Mouse (Mus musculus) liver, embryonic 12.5 days (tissue): ENCODE measurements around the gene Pin1. TPM values are rescaled to one million over a fixed set of nuclear protein-coding genes. Genes with fewer than 3 reads are reported as not detected.
"Not testable (repeated sequence)": the region's sequence is repeated elsewhere in the genome, so short reads cannot be mapped to it uniquely, and the experiment has no call there.

Experiments used
- ATAC-seq: fragments of 200-750 bp; cut with Nextera tagmentation; 2 replicates; pipeline ENCODE4 v1.8.0; 2017; ENCODE audit warnings: moderate number of reproducible peaks, mild to moderate bottlenecking, moderate library complexity
- H3K27ac ChIP-seq: fragments of 300-500 bp; sonication (generic); 2 replicates; pipeline ENCODE4 v1.5.1; 2016; ENCODE audit warnings: mild to moderate bottlenecking
- H3K27me3 ChIP-seq: fragments of 300-500 bp; sonication (generic); replicated peaks from 2 replicates; pipeline ENCODE4 v1.6.1; 2016; ENCODE audit warnings: mild to moderate bottlenecking, moderate library complexity
- H3K36me3 ChIP-seq: fragments of 300-500 bp; sonication (generic); 2 replicates; pipeline ENCODE4 v1.6.1; 2016; ENCODE audit warnings: mild to moderate bottlenecking, moderate library complexity
- H3K4me1 ChIP-seq: fragments of 300-500 bp; sonication (generic); 2 replicates; pipeline ENCODE4 v1.6.1; 2016
- H3K4me2 ChIP-seq: fragments of 300-500 bp; sonication (generic); 2 replicates; pipeline ENCODE4 v1.6.1; 2016; ENCODE audit warnings: mild to moderate bottlenecking, moderate library complexity
- H3K4me3 ChIP-seq: fragments of 300-500 bp; sonication (generic); 2 replicates; pipeline ENCODE4 v1.5.1; 2016; ENCODE audit warnings: mild to moderate bottlenecking, moderate library complexity
- H3K9ac ChIP-seq: fragments of 300-500 bp; sonication (generic); 2 replicates; pipeline ENCODE4 v1.6.1; 2016; ENCODE audit warnings: mild to moderate bottlenecking, moderate library complexity
- H3K9me3 ChIP-seq: fragments of 300-500 bp; sonication (generic); replicated peaks from 2 replicates; pipeline ENCODE4 v1.6.1; 2016; ENCODE audit warnings: mild to moderate bottlenecking, moderate library complexity
- WGBS: fragments of 180-500 bp; shearing (Covaris S2); methylation state at CpG from one replicate; pipeline ENCODE4 v1.1.7; 2016; ENCODE audit not compliant: insufficient replicate concordance; 5-methylcytosine and 5-hydroxymethylcytosine counted together
- polyA plus RNA-seq: library from polyadenylated mRNA; unstranded; fragments of >200 nt; fragmentation: Nextera tagmentation; extraction: Ambion mirVana; gene quantifications from 2 replicates; pipeline ENCODE4 v1.2.1, GENCODE M21; 2016

Gene Pin1
- polyA plus RNA-seq, 1 experiment from 2014 or later, result 39.0 TPM

GRCm38 (mm10) chr9:20685081-20685861, 33.4 kb downstream of the Pin1 start:
- Histone ChIP-seq H3K9me3 (no peaks in the 10 kb centered on the region), H3K4me3 (no peak overlapping the region), H3K27me3 (no peaks in the 10 kb centered on the region), H3K4me1 (0 out of 2 replicates have a peak, but pooled peaks cover 7% of the 10 kb centered on the region), H3K36me3 (no peaks in the 10 kb centered on the region), H3K27ac (no peak overlapping the region), H3K9ac (no peak overlapping the region), H3K4me2 (no peak overlapping the region)
- no peak for ATAC-seq
- WGBS, result 44% methylated on average over 17 of the region's 17 CpGs

- Histone ChIP-seq H3K4me1 (0 out of 2 replicates have a peak, but pooled peaks cover 7% of the 10 kb centered on the region), H3K9me3 (no peaks in the 10 kb centered on the region), H3K4me2 (no peak overlapping the region), H3K27me3 (peaks cover 23% of the 10 kb centered on the region), H3K36me3 (no peaks in the 10 kb centered on the region), H3K4me3 (no peak overlapping the region), H3K27ac (no peak overlapping the region), H3K9ac (no peak overlapping the region)
- WGBS, result 67% methylated on average over 1 of the region's 1 CpGs
- ATAC-seq, result no peak
Observed at GRCm38 (mm10) chr9:20689403-20689802, 37.5 kb downstream of the Pin1 start.

GRCm38 (mm10) chr9:20689913-20690312, 38.0 kb downstream of the Pin1 start:
- Histone ChIP-seq H3K9ac (no peak overlapping the region), H3K27ac (no peak overlapping the region), H3K4me3 (no peak overlapping the region), H3K27me3 (peaks cover 28% of the 10 kb centered on the region), H3K9me3 (no peaks in the 10 kb centered on the region), H3K4me1 (0 out of 2 replicates have a peak, but pooled peaks cover 7% of the 10 kb centered on the region), H3K4me2 (no peak overlapping the region), H3K36me3 (no peaks in the 10 kb centered on the region)
- no peak for ATAC-seq
- 9% methylated on average over 4 of the region's 4 CpGs for WGBS

- H3K9ac ChIP-seq, H3K4me3 ChIP-seq, H3K9me3 ChIP-seq, ATAC-seq, H3K4me1 ChIP-seq, H3K27ac ChIP-seq, H3K4me2 ChIP-seq, H3K36me3 ChIP-seq: not testable (repeated sequence)
- WGBS, result 78% methylated on average over 2 of the region's 2 CpGs
- peaks cover 33% of the 10 kb centered on the region for H3K27me3 ChIP-seq
Observed at GRCm38 (mm10) chr9:20690449-20690848, 38.6 kb downstream of the Pin1 start.

- Histone ChIP-seq H3K4me3 (no peak overlapping the region), H3K4me1 (0 out of 2 replicates have a peak, but pooled peaks cover 7% of the 10 kb centered on the region), H3K9me3 (no peaks in the 10 kb centered on the region), H3K36me3 (no peaks in the 10 kb centered on the region), H3K27me3 (peaks cover 57% of the 10 kb centered on the region), H3K27ac (no peak overlapping the region), H3K9ac (no peak overlapping the region), H3K4me2 (no peak overlapping the region)
- WGBS, result 75% methylated on average over 3 of the region's 3 CpGs
- ATAC-seq, result no peak
Observed at GRCm38 (mm10) chr9:20692863-20693262, 41.0 kb downstream of the Pin1 start.

- WGBS, result 4% methylated on average over 25 of the region's 25 CpGs
- ATAC-seq, result no peak
- Histone ChIP-seq H3K27ac (no peak overlapping the region), H3K27me3 (peaks cover 58% of the 10 kb centered on the region), H3K36me3 (no peaks in the 10 kb centered on the region), H3K4me1 (0 out of 2 replicates have a peak, but pooled peaks cover 2% of the 10 kb centered on the region), H3K4me3 (peak overlapping the region; percentile 29), H3K9ac (no peak overlapping the region), H3K9me3 (no peaks in the 10 kb centered on the region), H3K4me2 (peak overlapping the region; percentile 55)
Observed at GRCm38 (mm10) chr9:20694721-20695235, 42.9 kb downstream of the Pin1 start.

GRCm38 (mm10) chr9:20696107-20696712, 44.3 kb downstream of the Pin1 start:
- H3K4me3 ChIP-seq, result no peak overlapping the region
- H3K9me3 ChIP-seq, result no peaks in the 10 kb centered on the region
- no peak overlapping the region for H3K4me2 ChIP-seq
- no peak for ATAC-seq
- H3K27ac ChIP-seq, result no peak overlapping the region
- H3K4me1 ChIP-seq, result no peaks in the 10 kb centered on the region
- H3K9ac ChIP-seq, result no peak overlapping the region
- WGBS, result 58% methylated on average over 5 of the region's 5 CpGs
- no peaks in the 10 kb centered on the region for H3K36me3 ChIP-seq
- peaks cover 58% of the 10 kb centered on the region for H3K27me3 ChIP-seq

- Histone ChIP-seq H3K4me3 (no peak overlapping the region), H3K4me2 (no peak overlapping the region), H3K9ac (no peak overlapping the region), H3K27ac (no peak overlapping the region), H3K4me1 (no peaks in the 10 kb centered on the region), H3K9me3 (no peaks in the 10 kb centered on the region), H3K36me3 (no peaks in the 10 kb centered on the region), H3K27me3 (peaks cover 54% of the 10 kb centered on the region)
- no peak for ATAC-seq
- WGBS, result 48% methylated on average over 8 of the region's 8 CpGs
Observed at GRCm38 (mm10) chr9:20697466-20697865, 45.6 kb downstream of the Pin1 start.

- ATAC-seq, result no peak
- H3K4me1 ChIP-seq, result no peaks in the 10 kb centered on the region
- H3K27me3 ChIP-seq, result no peaks in the 10 kb centered on the region; the same call in 1 of the 2 replicates
- H3K4me3 ChIP-seq, result no peak overlapping the region
- 46% methylated on average over 8 of the region's 8 CpGs for WGBS
- H3K27ac ChIP-seq, result no peak overlapping the region
- H3K9me3 ChIP-seq, result no peaks in the 10 kb centered on the region
- H3K9ac ChIP-seq, result no peak overlapping the region
- H3K36me3 ChIP-seq, result no peaks in the 10 kb centered on the region
- H3K4me2 ChIP-seq, result no peak overlapping the region
Observed at GRCm38 (mm10) chr9:20703832-20704380, 52.0 kb downstream of the Pin1 start.

GRCm38 (mm10) chr9:20705420-20705819, 53.5 kb downstream of the Pin1 start:
- H3K9ac ChIP-seq, result no peak overlapping the region
- H3K4me3 ChIP-seq, result no peak overlapping the region
- no peaks in the 10 kb centered on the region for H3K9me3 ChIP-seq
- H3K4me1 ChIP-seq, result no peaks in the 10 kb centered on the region
- no peak for ATAC-seq
- no peaks in the 10 kb centered on the region; the same call in 1 of the 2 replicates for H3K27me3 ChIP-seq
- no peak overlapping the region for H3K4me2 ChIP-seq
- no peaks in the 10 kb centered on the region for H3K36me3 ChIP-seq
- no peak overlapping the region for H3K27ac ChIP-seq

- H3K4me1 ChIP-seq, result no peaks in the 10 kb centered on the region
- H3K27ac ChIP-seq, result no peak overlapping the region
- H3K9ac ChIP-seq, result no peak overlapping the region
- no peaks in the 10 kb centered on the region for H3K9me3 ChIP-seq
- no peak for ATAC-seq
- H3K36me3 ChIP-seq, result no peaks in the 10 kb centered on the region
- no peaks in the 10 kb centered on the region; the same call in 1 of the 2 replicates for H3K27me3 ChIP-seq
- no peak overlapping the region for H3K4me2 ChIP-seq
- 30% methylated on average over 4 of the region's 4 CpGs for WGBS
- H3K4me3 ChIP-seq, result no peak overlapping the region
Observed at GRCm38 (mm10) chr9:20705981-20706380, 54.1 kb downstream of the Pin1 start.

- Histone ChIP-seq H3K9me3 (no peaks in the 10 kb centered on the region), H3K36me3 (no peaks in the 10 kb centered on the region), H3K9ac (no peak overlapping the region), H3K4me2 (no peak overlapping the region), H3K4me3 (no peak overlapping the region), H3K4me1 (no peaks in the 10 kb centered on the region), H3K27me3 (peaks cover 6% of the 10 kb centered on the region; the same call in 1 of the 2 replicates), H3K27ac (no peak overlapping the region)
- ATAC-seq, result no peak
- 63% methylated on average over 3 of the region's 3 CpGs for WGBS
Observed at GRCm38 (mm10) chr9:20710471-20710870, 58.6 kb downstream of the Pin1 start.
